Mouse (Mus musculus): ENCODE measurements around the gene Ccz1. TPM values are rescaled to one million over a fixed set of nuclear protein-coding genes. Genes with fewer than 3 reads are reported as not detected.

The Ccz1 gene
- total RNA-seq (2023): 100 to 1,000 TPM in 1 of 2 experiments, 10 to 100 TPM in 1; 100.0 to 102 TPM

DNA sequence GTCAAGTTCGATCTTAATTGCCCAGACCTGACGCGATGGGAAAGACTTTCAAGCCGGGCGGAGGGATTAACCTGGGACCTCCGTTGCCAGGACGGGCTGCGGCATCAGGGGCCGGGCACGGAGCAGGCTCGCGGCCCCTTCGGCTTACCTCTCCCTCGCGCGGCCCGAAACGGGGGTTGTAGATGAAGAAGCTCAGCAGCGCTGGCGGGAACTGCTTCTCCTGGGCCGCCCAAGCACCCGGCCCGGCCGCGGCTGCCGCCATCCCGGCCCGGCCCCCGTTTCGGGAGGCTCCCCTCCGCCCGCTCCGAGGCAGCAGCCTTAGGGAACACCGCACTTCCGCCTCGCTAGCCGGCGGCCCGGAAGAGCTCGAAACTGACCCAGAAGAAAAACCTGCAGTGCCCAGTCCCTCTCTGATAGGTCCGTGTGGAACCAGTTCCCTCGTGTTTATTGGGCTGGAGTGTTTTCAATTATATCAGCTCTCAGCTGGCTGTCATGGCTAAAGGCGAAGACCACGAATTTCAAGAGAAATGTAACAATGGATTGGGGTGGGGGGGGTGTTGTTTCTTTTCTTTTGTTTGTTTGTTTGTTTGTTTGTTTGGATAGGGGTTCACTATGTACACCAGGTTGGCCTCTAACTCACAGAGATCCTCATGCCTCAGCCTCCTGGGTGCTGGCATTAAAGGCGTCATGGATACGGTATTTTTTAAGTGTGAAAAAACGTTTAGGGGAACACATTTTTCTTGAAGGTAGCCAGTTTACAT is at the start of gene Ccz1:
Gene Ccz1, minus strand, starts transcription at position 327 of the 761 bp plus-strand sequence.

GRCm38 (mm10) chr5:144026620-144027263 is 12.1 kb upstream of the Ccz1 start, which contains the start of gene Ocm:
TSS of gene Ocm (minus strand) at chr5:144026670.

Other genes starting within 250 kb of the Ccz1 start
- 10 to 100 TPM; 47.8 to 48.1 TPM for gene Eif2ak1, start 197.1 kb downstream of the Ccz1 start, total RNA-seq (2023)
- not detected for gene Ankrd61, start 117.2 kb downstream of the Ccz1 start, total RNA-seq (2023)
- 10 to 100 TPM; 19.2 to 21.5 TPM for gene Aimp2, start 105.0 kb downstream of the Ccz1 start, total RNA-seq (2023)
- 10 to 100 TPM; 28.8 to 38.5 TPM for gene Pms2, start 104.9 kb downstream of the Ccz1 start, total RNA-seq (2023)
- gene Gm42421, start 86.7 kb downstream of the Ccz1 start, total RNA-seq (2023): 1 to 10 TPM; 2.7 to 3.5 TPM
- gene Rsph10b, start 81.8 kb downstream of the Ccz1 start, total RNA-seq (2023): 1 to 10 TPM; 3.4 to 3.7 TPM
- not detected for gene Ocm, start 11.8 kb upstream of the Ccz1 start, total RNA-seq (2023)
- gene Lmtk2, start 85.6 kb upstream of the Ccz1 start, total RNA-seq (2023): 10 to 100 TPM; 48.2 to 53.3 TPM
- gene Bhlha15, start 175.4 kb upstream of the Ccz1 start, total RNA-seq (2023): 1 to 10 TPM; 2.5 to 5.7 TPM
- 100 to 1,000 TPM; 133 to 159 TPM for gene Tecpr1, start 208.7 kb upstream of the Ccz1 start, total RNA-seq (2023)
- gene Bri3, start 229.6 kb upstream of the Ccz1 start, total RNA-seq (2023): 10 to 100 TPM; 64.4 to 86.2 TPM